Mouse (Mus musculus): ENCODE measurements at regions not wholly inside any gene's neighbourhood (a gene's known extent, or its start where the extent isn't known, plus 50 kb on each side); places are given as distances from the start of the nearest gene placed in this dataset.

DNA sequence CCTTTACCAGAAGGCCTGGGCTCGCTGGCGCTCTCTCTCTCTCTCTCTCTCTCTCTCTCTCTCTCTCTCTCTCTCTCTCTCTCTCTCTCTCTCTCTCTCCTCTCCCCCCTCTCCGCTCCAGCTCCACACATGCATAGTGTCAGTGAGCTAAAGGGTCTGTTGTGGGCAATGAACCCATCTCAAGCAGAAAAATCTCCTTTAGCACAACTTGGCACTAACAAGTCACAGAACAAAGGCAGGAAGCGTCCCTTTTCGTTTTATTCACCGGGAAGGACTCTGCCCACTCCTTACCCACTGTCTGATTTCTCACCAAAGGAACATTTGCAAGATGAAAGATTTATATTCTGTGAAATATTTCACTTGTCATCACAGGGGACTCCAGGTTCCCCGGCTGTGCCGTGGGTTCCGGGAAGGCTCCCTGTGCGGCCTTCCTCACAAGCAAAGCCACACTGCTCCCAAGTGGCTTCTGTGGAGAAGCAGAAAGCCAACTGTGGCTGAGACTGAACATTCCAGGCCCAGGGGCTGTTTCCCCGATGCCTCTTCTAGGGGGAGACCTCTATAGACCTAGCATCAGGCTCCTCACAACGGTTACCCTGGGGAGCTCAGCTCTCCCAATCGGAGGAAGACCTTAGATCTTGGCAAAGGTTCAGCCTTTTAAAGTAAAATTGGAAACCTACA, 253.2 kb upstream of the Spred2 start:
- no peak overlapping the region for H3K9ac ChIP-seq (ENCODE audit: low read length)
- WGBS = 46% methylated on average over 13 of the region's 13 CpGs
- H3K27ac ChIP-seq (ENCODE audit: low read depth) = no peak overlapping the region
- no peak for ATAC-seq (replicated peaks; ENCODE audit: low FRiP score, low TSS enrichment, low read depth)
- H3K27me3 ChIP-seq (replicated peaks; ENCODE audit: control insufficient read depth, insufficient read depth, low read length) = no peaks in the 10 kb centered on the region
- H3K9me3 ChIP-seq (ENCODE audit: control insufficient read depth, low read length) = no peaks in the 10 kb centered on the region
- H3K4me2 ChIP-seq (ENCODE audit: low read length) = no peak overlapping the region
- 0 out of 2 replicates have a peak, but pooled peaks cover 5% of the 10 kb centered on the region for H3K4me1 ChIP-seq (replicated peaks; ENCODE audit: control insufficient read depth, insufficient read depth, low read length)
- no peak for DNase-seq (ENCODE audit: low spot score)
- H3K4me3 ChIP-seq (ENCODE audit: low read depth, low read length) = no peak overlapping the region
- H3K36me3 ChIP-seq (ENCODE audit: control insufficient read depth, insufficient read depth, low read length) = no peaks in the 10 kb centered on the region

DNA sequence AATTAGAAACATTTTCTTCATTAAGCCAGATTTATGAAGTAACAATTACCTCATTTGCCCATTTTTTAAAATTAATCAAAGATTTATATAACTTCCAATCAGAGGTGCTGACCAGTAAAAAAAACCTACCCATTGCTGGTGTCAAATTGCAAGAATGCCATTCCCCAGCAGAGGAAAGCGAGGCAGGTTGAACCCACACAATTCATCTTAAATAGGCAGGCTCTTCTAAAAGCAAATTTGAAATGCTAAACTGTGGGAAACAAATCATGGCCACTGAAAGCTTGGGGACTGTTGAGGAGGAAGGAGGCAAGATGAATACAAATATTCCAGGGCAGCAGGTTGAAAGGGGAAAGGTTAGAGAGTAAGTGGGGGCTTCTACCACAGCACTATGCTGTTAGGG, 251.2 kb upstream of the Spred2 start:
- Histone ChIP-seq H3K27ac (ENCODE audit: low read depth) (no peak overlapping the region), H3K9ac (ENCODE audit: low read length) (no peak overlapping the region), H3K4me2 (ENCODE audit: low read length) (no peak overlapping the region), H3K4me3 (ENCODE audit: low read depth, low read length) (no peak overlapping the region), H3K9me3 (ENCODE audit: control insufficient read depth, low read length) (no peaks in the 10 kb centered on the region), H3K36me3 (ENCODE audit: control insufficient read depth, insufficient read depth, low read length) (no peaks in the 10 kb centered on the region), H3K27me3 (replicated peaks; ENCODE audit: control insufficient read depth, insufficient read depth, low read length) (no peaks in the 10 kb centered on the region), H3K4me1 (replicated peaks; ENCODE audit: control insufficient read depth, insufficient read depth, low read length) (0 out of 2 replicates have a peak, but pooled peaks cover 5% of the 10 kb centered on the region)
- DNase-seq (ENCODE audit: low spot score) (no peak), ATAC-seq (replicated peaks; ENCODE audit: low FRiP score, low TSS enrichment, low read depth) (no peak)
- WGBS = 61% methylated on average over 1 of the region's 1 CpGs

DNA sequence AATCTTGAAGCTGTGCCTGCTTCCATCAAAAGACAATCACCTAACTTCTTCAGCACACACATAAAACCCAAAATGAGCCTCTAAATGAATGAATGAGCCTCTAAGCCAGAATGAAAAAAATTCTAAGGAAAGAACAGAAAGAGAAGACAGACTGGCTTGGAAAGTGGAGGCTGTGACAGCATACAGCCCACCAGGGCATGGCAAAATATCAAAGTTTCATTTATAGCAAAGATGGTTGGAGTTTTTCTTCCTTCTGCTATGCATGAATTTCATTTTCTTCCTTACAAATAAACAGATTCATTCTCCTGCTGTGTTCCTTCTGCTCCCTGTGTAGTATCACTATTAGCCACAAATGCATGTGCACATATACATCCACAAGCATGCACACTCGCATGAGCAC, 247.7 kb upstream of the Spred2 start:
- no peaks in the 10 kb centered on the region for H3K4me1 ChIP-seq (replicated peaks; ENCODE audit: control insufficient read depth, insufficient read depth, low read length)
- H3K27me3 ChIP-seq (replicated peaks; ENCODE audit: control insufficient read depth, insufficient read depth, low read length) = no peaks in the 10 kb centered on the region
- H3K27ac ChIP-seq (ENCODE audit: low read depth) = no peak overlapping the region
- 89% methylated on average over 1 of the region's 1 CpGs for WGBS
- H3K36me3 ChIP-seq (ENCODE audit: control insufficient read depth, insufficient read depth, low read length) = no peaks in the 10 kb centered on the region
- H3K9me3 ChIP-seq (ENCODE audit: control insufficient read depth, low read length) = no peaks in the 10 kb centered on the region
- no peak overlapping the region for H3K4me3 ChIP-seq (ENCODE audit: low read depth, low read length)
- no peak overlapping the region for H3K9ac ChIP-seq (ENCODE audit: low read length)
- ATAC-seq (replicated peaks; ENCODE audit: low FRiP score, low TSS enrichment, low read depth) (no peak), DNase-seq (ENCODE audit: low spot score) (no peak)
- H3K4me2 ChIP-seq (ENCODE audit: low read length) = no peak overlapping the region

DNA sequence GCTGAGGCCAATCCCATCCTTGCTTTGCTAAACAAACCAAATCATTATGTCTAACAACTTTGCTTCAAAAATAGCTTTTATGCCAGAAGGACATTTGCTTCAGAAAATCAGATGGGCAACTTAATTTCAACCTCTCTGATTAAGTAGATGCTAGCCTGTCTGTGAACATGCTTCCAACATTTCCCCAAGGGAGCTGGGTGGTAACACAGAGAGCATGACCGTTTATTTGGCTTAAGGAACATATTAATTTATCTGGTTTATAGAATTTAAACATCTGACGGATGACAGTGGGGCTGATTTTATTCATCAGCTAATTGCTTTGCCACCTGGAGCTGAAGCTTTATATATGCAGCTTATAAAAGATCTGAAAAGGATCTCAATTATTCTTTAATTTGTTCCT, 245.1 kb upstream of the Spred2 start:
- Histone ChIP-seq H3K27me3 (replicated peaks; ENCODE audit: control insufficient read depth, insufficient read depth, low read length) (no peaks in the 10 kb centered on the region), H3K9me3 (ENCODE audit: control insufficient read depth, low read length) (no peaks in the 10 kb centered on the region), H3K36me3 (ENCODE audit: control insufficient read depth, insufficient read depth, low read length) (no peaks in the 10 kb centered on the region), H3K9ac (ENCODE audit: low read length) (no peak overlapping the region), H3K4me2 (ENCODE audit: low read length) (no peak overlapping the region), H3K4me1 (replicated peaks; ENCODE audit: control insufficient read depth, insufficient read depth, low read length) (no peaks in the 10 kb centered on the region), H3K27ac (ENCODE audit: low read depth) (no peak overlapping the region), H3K4me3 (ENCODE audit: low read depth, low read length) (no peak overlapping the region)
- ATAC-seq (replicated peaks; ENCODE audit: low FRiP score, low TSS enrichment, low read depth) (no peak), DNase-seq (ENCODE audit: low spot score) (no peak)
- 56% methylated on average over 2 of the region's 2 CpGs for WGBS

DNA sequence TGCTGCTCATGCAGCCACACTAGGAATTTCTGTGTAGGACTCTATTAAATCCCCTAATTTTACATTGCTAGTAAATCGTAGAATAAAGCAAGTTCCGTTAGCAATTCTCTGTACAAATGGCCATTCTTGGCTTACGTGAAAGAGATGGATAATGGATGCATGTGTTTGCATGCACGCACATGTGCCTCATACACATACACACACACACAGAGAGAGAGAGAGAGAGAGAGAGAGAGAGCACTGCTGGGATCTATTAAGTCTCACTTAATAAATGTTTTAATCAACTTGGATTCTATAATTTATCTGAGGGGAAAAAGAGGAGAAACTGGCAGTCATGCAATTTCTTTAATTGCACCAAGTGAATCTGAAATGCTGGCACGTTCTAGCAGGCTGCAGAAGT, 244.5 kb upstream of the Spred2 start:
- 72% methylated on average over 5 of the region's 5 CpGs for WGBS
- ATAC-seq (replicated peaks; ENCODE audit: low FRiP score, low TSS enrichment, low read depth) = no peak

DNA sequence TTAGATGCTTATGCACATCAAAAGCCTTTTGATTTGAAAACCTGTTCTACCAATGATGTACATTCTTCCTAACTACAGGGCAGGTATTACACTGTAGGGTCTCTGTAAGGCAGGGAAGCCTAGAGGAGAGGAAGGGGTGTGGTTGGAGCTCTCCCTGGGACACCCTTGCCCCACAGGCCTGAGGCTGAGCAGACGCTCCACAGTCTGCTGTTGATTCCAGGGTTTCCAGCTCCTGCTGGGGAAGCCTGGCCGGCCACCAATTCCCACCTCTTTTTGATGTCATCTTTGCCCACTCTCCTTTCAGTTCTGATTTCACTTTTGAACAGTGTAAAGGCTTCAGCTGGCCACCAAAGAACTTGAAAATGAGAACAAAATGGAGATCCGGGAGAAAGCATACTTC, 223.0 kb upstream of the Spred2 start:
- ATAC-seq (replicated peaks; ENCODE audit: low FRiP score, low TSS enrichment, low read depth) (no peak), DNase-seq (ENCODE audit: low spot score) (no peak)
- H3K9ac ChIP-seq (ENCODE audit: low read length) = no peak overlapping the region
- H3K9me3 ChIP-seq (ENCODE audit: control insufficient read depth, low read length) = no peaks in the 10 kb centered on the region
- no peak overlapping the region for H3K4me3 ChIP-seq (ENCODE audit: low read depth, low read length)
- 60% methylated on average over 3 of the region's 3 CpGs for WGBS
- H3K4me1 ChIP-seq (replicated peaks; ENCODE audit: control insufficient read depth, insufficient read depth, low read length) = no peaks in the 10 kb centered on the region
- H3K36me3 ChIP-seq (ENCODE audit: control insufficient read depth, insufficient read depth, low read length) = no peaks in the 10 kb centered on the region
- no peak overlapping the region for H3K27ac ChIP-seq (ENCODE audit: low read depth)
- H3K4me2 ChIP-seq (ENCODE audit: low read length) = no peak overlapping the region
- no peaks in the 10 kb centered on the region for H3K27me3 ChIP-seq (replicated peaks; ENCODE audit: control insufficient read depth, insufficient read depth, low read length)

More for the DNA sequence above, 244.5 kb upstream of the Spred2 start:
- Histone ChIP-seq H3K9ac (ENCODE audit: low read length) (no peak overlapping the region), H3K9me3 (ENCODE audit: control insufficient read depth, low read length) (peaks cover 5% of the 10 kb centered on the region; the same call in 1 of the 2 replicates), H3K27ac (ENCODE audit: low read depth) (no peak overlapping the region), H3K4me2 (ENCODE audit: low read length) (no peak overlapping the region), H3K36me3 (ENCODE audit: control insufficient read depth, insufficient read depth, low read length) (no peaks in the 10 kb centered on the region), H3K4me3 (ENCODE audit: low read depth, low read length) (no peak overlapping the region), H3K27me3 (replicated peaks; ENCODE audit: control insufficient read depth, insufficient read depth, low read length) (no peaks in the 10 kb centered on the region), H3K4me1 (replicated peaks; ENCODE audit: control insufficient read depth, insufficient read depth, low read length) (no peaks in the 10 kb centered on the region)
- DNase-seq (ENCODE audit: low spot score) = no peak

DNA sequence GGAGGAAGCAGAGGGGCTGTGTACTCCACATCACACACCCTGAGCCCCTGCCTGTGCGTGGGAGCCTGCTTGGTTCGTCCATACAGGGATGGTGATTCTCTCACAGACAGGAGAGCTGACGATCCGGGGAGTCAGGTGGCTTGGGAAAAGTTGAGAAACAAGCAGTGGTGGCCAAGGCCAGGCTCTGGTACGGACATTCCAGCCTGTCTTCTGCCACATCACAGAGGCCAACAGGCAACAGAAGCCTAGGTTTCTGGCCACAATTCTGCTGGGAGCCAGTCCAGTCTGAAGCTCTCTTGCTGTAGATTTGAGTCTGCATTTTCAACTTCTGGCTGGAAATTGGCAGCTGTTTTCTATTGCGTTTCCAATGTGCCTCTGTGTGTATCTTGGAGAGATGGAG, 215.4 kb upstream of the Spred2 start:
- Histone ChIP-seq H3K27me3 (replicated peaks; ENCODE audit: control insufficient read depth, insufficient read depth, low read length) (no peaks in the 10 kb centered on the region), H3K36me3 (ENCODE audit: control insufficient read depth, insufficient read depth, low read length) (no peaks in the 10 kb centered on the region), H3K9me3 (ENCODE audit: control insufficient read depth, low read length) (no peaks in the 10 kb centered on the region), H3K9ac (ENCODE audit: low read length) (no peak overlapping the region), H3K4me1 (replicated peaks; ENCODE audit: control insufficient read depth, insufficient read depth, low read length) (no peaks in the 10 kb centered on the region), H3K4me3 (ENCODE audit: low read depth, low read length) (no peak overlapping the region), H3K27ac (ENCODE audit: low read depth) (no peak overlapping the region), H3K4me2 (ENCODE audit: low read length) (no peak overlapping the region)
- ATAC-seq (replicated peaks; ENCODE audit: low FRiP score, low TSS enrichment, low read depth) = no peak
- DNase-seq (ENCODE audit: low spot score) = no peak
- WGBS = 77% methylated on average over 6 of the region's 6 CpGs

DNA sequence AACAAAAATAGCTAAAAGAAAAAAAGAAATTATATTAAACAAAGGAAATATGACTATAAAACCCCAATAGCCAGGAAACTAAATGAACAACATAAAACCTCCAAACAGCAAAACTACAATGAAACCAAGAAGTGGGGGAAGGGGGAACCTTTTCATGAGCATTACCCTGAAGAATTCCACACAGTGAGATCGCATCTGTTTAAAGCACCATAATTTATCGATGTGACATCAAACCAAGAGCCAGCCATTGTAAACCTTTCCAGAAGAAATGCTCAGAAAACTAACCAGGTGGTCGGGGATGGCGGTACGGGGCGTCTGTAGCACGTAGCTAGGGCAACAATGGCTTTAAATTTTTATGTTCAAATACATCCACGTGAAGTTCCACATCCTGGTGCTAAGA, 214.8 kb upstream of the Spred2 start:
- DNase-seq (ENCODE audit: low spot score) = no peak
- Histone ChIP-seq H3K4me1 (replicated peaks; ENCODE audit: control insufficient read depth, insufficient read depth, low read length) (no peaks in the 10 kb centered on the region), H3K4me2 (ENCODE audit: low read length) (no peak overlapping the region), H3K9ac (ENCODE audit: low read length) (no peak overlapping the region), H3K27me3 (replicated peaks; ENCODE audit: control insufficient read depth, insufficient read depth, low read length) (no peaks in the 10 kb centered on the region), H3K9me3 (ENCODE audit: control insufficient read depth, low read length) (no peaks in the 10 kb centered on the region), H3K36me3 (ENCODE audit: control insufficient read depth, insufficient read depth, low read length) (no peaks in the 10 kb centered on the region), H3K4me3 (ENCODE audit: low read depth, low read length) (no peak overlapping the region), H3K27ac (ENCODE audit: low read depth) (no peak overlapping the region)
- 53% methylated on average over 8 of the region's 8 CpGs for WGBS
- no peak for ATAC-seq (replicated peaks; ENCODE audit: low FRiP score, low TSS enrichment, low read depth)

DNA sequence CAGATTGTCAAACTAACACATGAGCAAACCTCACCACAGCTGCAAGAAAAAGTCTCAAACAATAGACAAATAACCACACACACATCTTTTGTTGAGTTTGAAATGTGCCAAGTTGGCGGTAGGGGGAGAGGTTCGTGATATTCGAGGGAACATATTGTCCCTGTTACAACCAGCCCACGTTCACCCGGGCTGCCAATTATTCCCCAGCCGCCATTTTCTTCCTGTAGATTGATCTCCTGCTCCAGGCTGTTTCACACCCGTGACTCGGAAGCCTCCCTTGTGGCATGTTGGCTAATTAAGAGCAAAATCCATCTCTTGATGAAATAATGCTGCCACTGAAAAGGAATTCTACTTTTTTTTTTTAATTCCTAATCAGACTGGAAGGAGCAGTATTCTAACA, 211.1 kb upstream of the Spred2 start:
- Histone ChIP-seq H3K36me3 (ENCODE audit: control insufficient read depth, insufficient read depth, low read length) (no peaks in the 10 kb centered on the region), H3K9ac (ENCODE audit: low read length) (no peak overlapping the region), H3K4me1 (replicated peaks; ENCODE audit: control insufficient read depth, insufficient read depth, low read length) (no peaks in the 10 kb centered on the region), H3K4me3 (ENCODE audit: low read depth, low read length) (no peak overlapping the region), H3K4me2 (ENCODE audit: low read length) (no peak overlapping the region), H3K9me3 (ENCODE audit: control insufficient read depth, low read length) (no peaks in the 10 kb centered on the region), H3K27ac (ENCODE audit: low read depth) (no peak overlapping the region), H3K27me3 (replicated peaks; ENCODE audit: control insufficient read depth, insufficient read depth, low read length) (no peaks in the 10 kb centered on the region)
- DNase-seq (ENCODE audit: low spot score) = no peak
- no peak for ATAC-seq (replicated peaks; ENCODE audit: low FRiP score, low TSS enrichment, low read depth)
- WGBS = 89% methylated on average over 8 of the region's 8 CpGs

Measured in intestine, embryonic 14.5 days (tissue).